Mouse (Mus musculus): ENCODE results near the gene Trpv4.

The Trpv4 gene

DNA sequence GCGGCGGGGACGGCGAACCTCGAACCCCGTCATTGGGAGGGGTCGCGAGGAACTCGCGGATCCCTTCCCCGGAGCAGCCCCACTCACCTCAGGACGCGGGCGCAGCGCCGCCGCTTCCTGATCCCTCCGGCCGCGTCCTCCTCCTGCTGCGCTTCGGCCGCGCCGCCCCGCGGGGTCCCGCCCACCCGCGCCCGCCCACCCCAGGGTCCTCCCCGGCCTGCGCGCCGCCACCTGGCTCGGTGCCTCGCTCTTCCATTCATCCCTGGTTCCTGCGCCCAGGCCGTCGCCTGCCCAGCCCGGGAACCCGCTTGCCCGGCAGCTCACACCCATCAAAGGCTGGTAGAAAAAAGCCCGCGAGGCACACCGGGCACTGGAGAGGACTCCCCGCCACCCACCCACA, at the start of gene Trpv4:
Trpv4 (minus strand) TSS at position 167 of the 400 bp plus-strand sequence.
- no peak for DNase-seq

- DNase-seq = peak; percentile 90
Measured at GRCm38 (mm10) chr5:114707265-114708068, 49.2 kb upstream of the Trpv4 start, which contains the start of gene Tchp. Gene Tchp (plus strand): TSS chr5:114707760.

GRCm38 (mm10) chr5:114702403-114703392, 44.5 kb upstream of the Trpv4 start:
- DNase-seq = no peak

DNA sequence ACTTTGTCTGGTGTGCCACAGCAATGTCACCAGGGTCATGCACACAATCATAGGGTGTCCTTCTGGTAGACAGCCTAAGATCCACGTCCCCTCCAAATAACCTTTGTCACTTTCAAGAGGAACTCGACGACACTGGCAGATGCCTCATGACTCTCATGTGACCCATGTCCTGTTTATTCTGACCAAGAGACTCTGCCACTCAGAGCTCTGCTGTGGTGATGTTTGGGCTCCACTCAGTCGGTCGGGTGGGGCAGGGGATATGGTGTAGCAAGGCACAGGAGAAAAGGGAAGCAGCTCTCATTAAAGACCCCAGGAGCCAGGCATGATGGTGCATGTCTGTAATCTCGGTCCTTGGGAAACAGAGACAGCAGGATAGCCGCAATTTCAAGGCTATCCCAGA, 40.8 kb upstream of the Trpv4 start:
- no peak for DNase-seq

DNA sequence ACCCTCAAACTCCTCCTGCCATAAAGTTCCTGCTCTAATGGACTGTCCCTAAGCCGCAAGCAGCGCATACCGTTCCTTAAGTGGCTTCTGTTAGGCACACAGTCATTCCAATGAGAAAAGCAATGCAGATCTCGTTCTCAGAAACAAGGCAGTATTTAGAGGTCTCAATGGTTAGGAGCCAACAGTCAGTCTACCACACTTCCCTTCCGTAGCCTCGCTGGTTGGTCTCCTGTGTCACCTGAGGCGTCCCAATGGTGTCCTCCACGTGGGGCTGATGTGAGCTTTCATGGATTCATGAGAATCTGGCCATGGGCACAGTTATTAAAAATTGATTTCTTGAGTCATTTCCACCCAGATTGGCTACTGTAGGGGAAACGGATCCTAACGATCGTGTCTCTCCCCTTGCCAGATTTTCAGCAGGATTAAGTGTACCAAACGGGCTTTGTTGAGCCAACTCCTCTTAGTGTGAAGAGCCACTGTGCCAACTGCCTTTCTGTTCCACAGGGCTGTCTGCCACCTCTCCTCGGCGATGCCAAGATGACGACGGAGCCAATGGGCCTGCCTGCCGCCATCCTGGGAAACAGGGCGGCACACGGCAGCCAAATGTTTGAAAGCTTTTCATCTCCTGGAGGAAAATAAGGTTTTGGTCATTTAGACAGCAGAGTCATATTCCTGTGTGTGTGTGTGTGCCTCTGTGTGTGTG, 40.0 kb upstream of the Trpv4 start:
- DNase-seq = peak; percentile 66

- DNase-seq = no peak
Measured at GRCm38 (mm10) chr5:114696939-114697338, 38.7 kb upstream of the Trpv4 start.

DNA sequence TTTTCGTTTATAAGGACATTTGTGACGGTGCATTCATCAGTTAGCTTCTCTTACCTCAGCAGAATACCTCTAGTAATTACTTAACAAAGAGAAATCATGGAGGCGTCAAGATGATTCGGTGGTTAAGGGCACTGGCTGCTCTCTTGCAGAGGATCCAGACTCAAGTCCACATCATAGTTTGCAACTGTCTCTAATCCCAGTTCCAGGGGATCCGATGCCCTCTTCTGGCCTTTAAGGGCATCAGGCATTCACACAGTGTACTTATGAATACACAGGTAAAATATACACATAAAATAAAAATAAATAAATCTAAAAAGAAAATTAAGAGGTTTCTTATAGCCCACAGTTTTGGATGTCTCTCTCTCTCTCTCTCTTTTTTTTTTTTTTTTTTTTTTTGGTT, 37.6 kb upstream of the Trpv4 start:
- no peak for DNase-seq

GRCm38 (mm10) chr5:114690633-114691567, 32.7 kb upstream of the Trpv4 start, which contains the start of gene Gltp:
Gene Gltp (minus strand): TSS chr5:114690984.
- DNase-seq = peak; percentile 96

GRCm38 (mm10) chr5:114689700-114690366, 31.6 kb upstream of the Trpv4 start:
- DNase-seq = no peak

- DNase-seq = no peak
Measured at GRCm38 (mm10) chr5:114688703-114689102, 30.5 kb upstream of the Trpv4 start.

- DNase-seq = no peak
Measured at GRCm38 (mm10) chr5:114687901-114688300, 29.7 kb upstream of the Trpv4 start.

DNA sequence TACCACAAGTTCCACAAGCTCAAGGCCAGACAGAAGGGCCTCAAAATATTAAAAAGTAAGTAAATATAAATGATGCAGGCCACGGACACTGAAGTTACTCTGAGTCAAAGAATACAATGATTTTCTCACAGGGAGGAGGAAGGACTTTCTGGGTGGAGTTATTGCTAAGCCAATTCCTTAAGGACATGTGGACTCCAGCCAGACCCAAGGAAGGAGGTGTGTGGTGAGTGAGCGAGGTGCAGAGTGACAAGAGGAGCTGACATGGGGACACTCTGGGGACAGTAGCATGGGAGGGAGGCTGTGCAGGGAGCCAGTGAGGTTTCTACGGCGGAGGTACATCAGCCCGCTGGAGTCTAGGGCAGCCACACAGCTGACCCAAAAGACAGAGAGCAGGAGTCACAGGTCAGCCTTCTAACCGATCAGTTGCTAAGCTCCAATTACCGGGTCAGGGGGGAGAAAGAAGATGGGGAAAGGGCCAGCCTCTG, 28.5 kb upstream of the Trpv4 start:
- DNase-seq = no peak

GRCm38 (mm10) chr5:114685986-114686385, 27.8 kb upstream of the Trpv4 start:
- no peak for DNase-seq

GRCm38 (mm10) chr5:114681717-114682116, 23.5 kb upstream of the Trpv4 start:
- DNase-seq = no peak

DNA sequence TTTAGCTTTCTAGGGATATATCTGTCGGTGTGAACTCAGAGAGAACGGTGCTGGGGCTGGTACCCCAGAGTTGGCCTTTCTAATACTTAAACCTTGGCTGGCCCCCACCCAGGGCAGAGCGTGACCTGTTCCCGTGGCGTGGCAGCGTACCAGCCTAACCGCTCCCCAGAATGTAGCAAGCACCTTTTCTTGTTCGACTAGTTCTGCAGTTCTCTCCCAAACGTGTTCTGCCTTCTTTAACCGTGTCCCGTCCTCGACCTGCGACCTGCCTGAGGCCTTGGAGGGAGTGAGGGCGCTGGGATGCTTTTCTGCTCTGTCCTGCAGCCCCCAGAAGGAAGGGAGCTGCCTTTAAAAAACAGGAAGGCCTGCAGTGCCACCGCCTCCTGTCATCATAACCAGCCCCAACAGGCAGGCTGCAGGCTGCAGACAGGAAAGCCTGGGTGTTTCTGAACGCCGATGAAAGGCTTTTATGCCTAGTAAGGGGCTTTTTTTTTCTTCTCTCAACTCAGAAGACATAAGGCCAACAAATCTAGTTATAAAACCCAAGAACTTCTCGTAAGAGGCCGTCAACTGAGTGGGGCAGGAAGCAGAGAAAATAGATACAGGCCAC, 22.6 kb upstream of the Trpv4 start:
- no peak for DNase-seq

- DNase-seq = no peak
Measured at GRCm38 (mm10) chr5:114679841-114680591, 21.8 kb upstream of the Trpv4 start.

DNA sequence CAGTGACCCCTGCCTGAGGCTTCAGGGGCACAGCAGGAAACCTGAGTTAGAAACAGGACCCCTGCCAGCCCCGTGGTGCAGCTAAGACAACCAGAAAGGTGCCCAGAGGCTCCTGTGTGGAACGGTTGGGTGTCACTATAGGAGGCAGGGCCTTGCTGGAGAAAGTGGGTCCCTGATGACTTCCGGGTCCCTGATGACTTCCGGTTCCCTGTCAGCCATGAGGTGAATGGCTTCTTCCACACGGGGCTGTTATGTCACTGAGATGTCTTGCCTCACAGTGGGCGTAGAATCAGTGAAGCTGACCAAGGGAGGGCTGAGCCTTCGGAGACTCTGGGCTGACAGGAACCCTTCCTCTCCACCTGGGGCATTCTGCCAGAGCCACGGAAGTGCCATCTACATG, 16.4 kb upstream of the Trpv4 start:
- no peak for DNase-seq

GRCm38 (mm10) chr5:114673114-114673513, 14.9 kb upstream of the Trpv4 start:
- no peak for DNase-seq

DNA sequence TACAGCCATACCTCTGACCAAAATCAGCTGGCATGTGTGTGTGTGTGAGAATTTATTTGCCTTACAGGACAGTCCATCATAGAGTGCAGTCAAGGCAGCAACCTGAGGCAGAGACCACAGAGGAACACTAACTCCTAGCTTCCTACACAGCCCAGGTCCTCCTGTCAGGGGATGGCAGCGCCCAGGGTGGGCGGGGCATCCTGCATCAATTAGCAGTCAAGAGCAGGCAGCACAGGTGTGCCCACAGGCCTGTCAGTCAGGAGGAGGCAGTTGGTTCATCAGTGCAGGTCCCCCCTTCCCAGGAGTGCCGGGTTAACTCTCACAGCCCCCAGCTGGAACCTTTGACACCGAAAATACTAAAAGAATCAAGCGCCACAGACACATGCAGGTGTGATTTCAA, 10.8 kb upstream of the Trpv4 start:
- no peak for DNase-seq
